Mouse (Mus musculus): Measurements from ENCODE around the gene Chst15. TPM values are rescaled to one million over a fixed set of nuclear protein-coding genes. Genes with fewer than 3 reads are reported as not detected.

Chst15 gene
- polyA plus RNA-seq, 1 experiment from 2014 or later, result 24.4 TPM

- peaks cover 3% of the 10 kb centered on the region; the same call in 1 of the 2 replicates for H3K27me3 ChIP-seq
- no peak overlapping the region for H3K9ac ChIP-seq
- H3K4me3 ChIP-seq, result no peak overlapping the region
- H3K4me1 ChIP-seq (replicated peaks), result peaks cover 16% of the 10 kb centered on the region
- 89% methylated on average over 8 of the region's 8 CpGs for WGBS
- no peak overlapping the region for H3K4me2 ChIP-seq
- no peaks in the 10 kb centered on the region for H3K36me3 ChIP-seq
- no peaks in the 10 kb centered on the region for H3K9me3 ChIP-seq
- no peak for ATAC-seq (ENCODE audit: low FRiP score)
- 0 out of 2 replicates have a peak overlapping the region, but pooled peaks have one; percentile 14 for H3K27ac ChIP-seq
Observed at GRCm38 (mm10) chr7:132227075-132227640, 89.9 kb downstream of the Chst15 start.

- H3K27me3 ChIP-seq, result peaks cover 3% of the 10 kb centered on the region; the same call in 1 of the 2 replicates
- H3K9ac ChIP-seq, result no peak overlapping the region
- no peak overlapping the region for H3K4me2 ChIP-seq
- H3K27ac ChIP-seq, result no peak overlapping the region
- H3K9me3 ChIP-seq, result no peaks in the 10 kb centered on the region
- no peak overlapping the region for H3K4me3 ChIP-seq
- H3K4me1 ChIP-seq (replicated peaks), result peaks cover 16% of the 10 kb centered on the region
- peak; percentile 52; the same call in 1 of the 2 replicates for ATAC-seq (ENCODE audit: low FRiP score)
- H3K36me3 ChIP-seq, result no peaks in the 10 kb centered on the region
- 66% methylated on average over 6 of the region's 6 CpGs for WGBS
Observed at GRCm38 (mm10) chr7:132226379-132227074, 90.5 kb downstream of the Chst15 start.

- peaks cover 6% of the 10 kb centered on the region; the same call in 1 of the 2 replicates for H3K27me3 ChIP-seq
- no peak overlapping the region for H3K27ac ChIP-seq
- WGBS, result 51% methylated on average over 10 of the region's 10 CpGs
- ATAC-seq (ENCODE audit: low FRiP score), result no peak
- H3K9ac ChIP-seq, result no peak overlapping the region
- no peak overlapping the region for H3K4me3 ChIP-seq
- H3K4me2 ChIP-seq, result no peak overlapping the region
- no peaks in the 10 kb centered on the region for H3K36me3 ChIP-seq
- peaks cover 16% of the 10 kb centered on the region for H3K4me1 ChIP-seq (replicated peaks)
- H3K9me3 ChIP-seq, result no peaks in the 10 kb centered on the region
Observed at GRCm38 (mm10) chr7:132223452-132224141, 93.4 kb downstream of the Chst15 start.

GRCm38 (mm10) chr7:132214031-132214430 lies 103.0 kb downstream of the Chst15 start:
- 75% methylated on average over 10 of the region's 10 CpGs for whole genome bisulfite sequencing
- Histone ChIP-seq H3K27me3 (peaks cover 4% of the 10 kb centered on the region), H3K9ac (no peak overlapping the region), H3K36me3 (no peaks in the 10 kb centered on the region), H3K4me2 (no peak overlapping the region), H3K27ac (no peak overlapping the region), H3K4me3 (no peak overlapping the region), H3K4me1 (replicated peaks) (peaks cover 19% of the 10 kb centered on the region; the same call in 1 of the 2 replicates), H3K9me3 (no peaks in the 10 kb centered on the region)
- no peak for ATAC-seq (ENCODE audit: low FRiP score)

GRCm38 (mm10) chr7:132213460-132213859 lies 103.6 kb downstream of the Chst15 start:
- no peaks in the 10 kb centered on the region for H3K36me3 ChIP-seq
- H3K9ac ChIP-seq, result no peak overlapping the region
- H3K4me1 ChIP-seq (replicated peaks), result peaks cover 19% of the 10 kb centered on the region; the same call in 1 of the 2 replicates
- WGBS, result 7% methylated on average over 8 of the region's 8 CpGs
- no peak for ATAC-seq (ENCODE audit: low FRiP score)
- H3K4me2 ChIP-seq, result no peak overlapping the region
- no peaks in the 10 kb centered on the region for H3K9me3 ChIP-seq
- no peak overlapping the region for H3K27ac ChIP-seq
- peaks cover 4% of the 10 kb centered on the region for H3K27me3 ChIP-seq
- H3K4me3 ChIP-seq, result no peak overlapping the region

- Histone ChIP-seq H3K9me3 (no peaks in the 10 kb centered on the region), H3K9ac (no peak overlapping the region), H3K4me3 (no peak overlapping the region), H3K27me3 (peaks cover 5% of the 10 kb centered on the region), H3K27ac (no peak overlapping the region), H3K36me3 (no peaks in the 10 kb centered on the region), H3K4me1 (replicated peaks) (peaks cover 19% of the 10 kb centered on the region; the same call in 1 of the 2 replicates), H3K4me2 (no peak overlapping the region)
- WGBS, result 84% methylated on average over 6 of the region's 6 CpGs
- ATAC-seq (ENCODE audit: low FRiP score), result no peak
Observed at GRCm38 (mm10) chr7:132211920-132212701, 104.9 kb downstream of the Chst15 start.

- no peaks in the 10 kb centered on the region for H3K36me3 ChIP-seq
- no peak overlapping the region for H3K4me3 ChIP-seq
- H3K27me3 ChIP-seq, result peaks cover 6% of the 10 kb centered on the region
- H3K4me2 ChIP-seq, result no peak overlapping the region
- H3K27ac ChIP-seq, result no peak overlapping the region
- H3K9me3 ChIP-seq, result no peaks in the 10 kb centered on the region
- ATAC-seq (ENCODE audit: low FRiP score), result no peak
- H3K9ac ChIP-seq, result no peak overlapping the region
- 82% methylated on average over 5 of the region's 5 CpGs for WGBS
- peaks cover 19% of the 10 kb centered on the region; the same call in 1 of the 2 replicates for H3K4me1 ChIP-seq (replicated peaks)
Observed at GRCm38 (mm10) chr7:132210616-132211015, 106.4 kb downstream of the Chst15 start.

- Histone ChIP-seq H3K27ac (no peak overlapping the region), H3K9me3 (no peaks in the 10 kb centered on the region), H3K4me3 (no peak overlapping the region), H3K27me3 (peaks cover 3% of the 10 kb centered on the region), H3K4me1 (replicated peaks) (peaks cover 19% of the 10 kb centered on the region; the same call in 1 of the 2 replicates), H3K4me2 (no peak overlapping the region), H3K36me3 (no peaks in the 10 kb centered on the region), H3K9ac (no peak overlapping the region)
- ATAC-seq (ENCODE audit: low FRiP score), result no peak
- WGBS, result 80% methylated on average over 9 of the region's 9 CpGs
Observed at GRCm38 (mm10) chr7:132208946-132209651, 107.9 kb downstream of the Chst15 start.

- Histone ChIP-seq H3K27me3 (peaks cover 3% of the 10 kb centered on the region; the same call in 1 of the 2 replicates), H3K4me3 (no peak overlapping the region)
- no peak for ATAC-seq (ENCODE audit: low FRiP score)
Observed at GRCm38 (mm10) chr7:132204073-132204612, 112.9 kb downstream of the Chst15 start.

GRCm38 (mm10) chr7:132199686-132200085 lies 117.3 kb downstream of the Chst15 start:
- H3K27me3 ChIP-seq, result no peaks in the 10 kb centered on the region
- H3K27ac ChIP-seq, result no peak overlapping the region
- H3K9me3 ChIP-seq, result no peaks in the 10 kb centered on the region
- H3K4me2 ChIP-seq, result no peak overlapping the region
- H3K4me3 ChIP-seq, result no peak overlapping the region
- 39% methylated on average over 6 of the region's 6 CpGs for WGBS
- H3K36me3 ChIP-seq, result no peaks in the 10 kb centered on the region
- no peak overlapping the region for H3K9ac ChIP-seq
- H3K4me1 ChIP-seq (replicated peaks), result peaks cover 8% of the 10 kb centered on the region
- no peak for ATAC-seq (ENCODE audit: low FRiP score)

More at GRCm38 (mm10) chr7:132204073-132204612, 112.9 kb downstream of the Chst15 start:
- H3K9ac ChIP-seq, result no peak overlapping the region
- no peak overlapping the region for H3K27ac ChIP-seq
- peaks cover 5% of the 10 kb centered on the region for H3K4me1 ChIP-seq (replicated peaks)
- WGBS, result 54% methylated on average over 1 of the region's 1 CpGs
- no peak overlapping the region for H3K4me2 ChIP-seq
- H3K9me3 ChIP-seq, result no peaks in the 10 kb centered on the region
- H3K36me3 ChIP-seq, result no peaks in the 10 kb centered on the region

GRCm38 (mm10) chr7:132198806-132199205 lies 118.2 kb downstream of the Chst15 start:
- Histone ChIP-seq H3K27me3 (no peaks in the 10 kb centered on the region), H3K4me1 (replicated peaks) (peaks cover 8% of the 10 kb centered on the region), H3K9me3 (no peaks in the 10 kb centered on the region), H3K36me3 (no peaks in the 10 kb centered on the region), H3K9ac (no peak overlapping the region), H3K4me3 (no peak overlapping the region), H3K27ac (no peak overlapping the region), H3K4me2 (no peak overlapping the region)
- ATAC-seq (ENCODE audit: low FRiP score), result no peak
- 92% methylated on average over 1 of the region's 1 CpGs for WGBS
